Mouse (Mus musculus) T-helper 1 cell (primary cell): Measurements from ENCODE around the gene Fhod1.

Experiments
- in situ Hi-C: fragments of 300-600 bp; cut with MboI, MseI; formaldehyde crosslinking; loops from one replicate; pipeline ENCODE4 v1.15.1; 2025; ENCODE audit warnings: high pct_unique_total_duplicates

Fhod1 gene

GRCm38 (mm10) chr8:105347428-105348221 lies at the start of gene Fhod1:
Gene Fhod1, minus strand, starts transcription at chr8:105347953.
- in situ Hi-C loops: no loop called here

- in situ Hi-C loops: no loop called here
Measured at GRCm38 (mm10) chr8:105393915-105394314, 46.2 kb upstream of the Fhod1 start.

- in situ Hi-C loops: no loop called here
Measured at GRCm38 (mm10) chr8:105393089-105393787, 45.5 kb upstream of the Fhod1 start.

GRCm38 (mm10) chr8:105389096-105389495 lies 41.3 kb upstream of the Fhod1 start:
- in situ Hi-C loops: no loop called here

- in situ Hi-C loops: no loop called here
Measured at GRCm38 (mm10) chr8:105387151-105387550, 39.4 kb upstream of the Fhod1 start.

GRCm38 (mm10) chr8:105384070-105384469 lies 36.3 kb upstream of the Fhod1 start:
- in situ Hi-C loops: no loop called here

- in situ Hi-C loops: no loop called here
Measured at GRCm38 (mm10) chr8:105380308-105380707, 32.6 kb upstream of the Fhod1 start.

- in situ Hi-C loops: no loop called here
Measured at GRCm38 (mm10) chr8:105378673-105379072, 30.9 kb upstream of the Fhod1 start.

- in situ Hi-C loops: no loop called here
Measured at GRCm38 (mm10) chr8:105374513-105374966, 26.8 kb upstream of the Fhod1 start.

- in situ Hi-C loops: no loop called here
Measured at GRCm38 (mm10) chr8:105373032-105373431, 25.3 kb upstream of the Fhod1 start, which contains the start of gene Plekhg4. Gene Plekhg4, plus strand, starts transcription at chr8:105373274.

GRCm38 (mm10) chr8:105372473-105372872 lies 24.7 kb upstream of the Fhod1 start:
- in situ Hi-C loops: no loop called here

- in situ Hi-C loops: no loop called here
Measured at GRCm38 (mm10) chr8:105367107-105367506, 19.4 kb upstream of the Fhod1 start.

GRCm38 (mm10) chr8:105361751-105362702 lies 14.3 kb upstream of the Fhod1 start:
- in situ Hi-C loops: no loop called here

- in situ Hi-C loops: no loop called here
Measured at GRCm38 (mm10) chr8:105359646-105360045, 11.9 kb upstream of the Fhod1 start.

GRCm38 (mm10) chr8:105359208-105359607 lies 11.5 kb upstream of the Fhod1 start:
- in situ Hi-C loops: no loop called here

GRCm38 (mm10) chr8:105356681-105357080 lies 8.9 kb upstream of the Fhod1 start:
- in situ Hi-C loops: no loop called here

GRCm38 (mm10) chr8:105355179-105356024 lies 7.6 kb upstream of the Fhod1 start:
- in situ Hi-C loops: no loop called here

- in situ Hi-C loops: no loop called here
Measured at GRCm38 (mm10) chr8:105354549-105354948, 6.8 kb upstream of the Fhod1 start.

GRCm38 (mm10) chr8:105353583-105354135 lies 5.9 kb upstream of the Fhod1 start:
- in situ Hi-C loops: no loop called here

- in situ Hi-C loops: no loop called here
Measured at GRCm38 (mm10) chr8:105350186-105350585, 2.4 kb upstream of the Fhod1 start.
